Mouse (Mus musculus): ENCODE data around the gene Tesk2. TPM values are rescaled to one million over a fixed set of nuclear protein-coding genes. Genes with fewer than 3 reads are reported as not detected.
A peak's percentile ranks its signal among the peaks of the same experiment; 100 is the strongest.
"Not testable (repeated sequence)": the region's sequence is repeated elsewhere in the genome, so short reads cannot be mapped to it uniquely, and the experiment has no call there.

The Tesk2 gene
- 1 to 10 TPM; 4.1 to 5.9 (median 4.7) TPM for total RNA-seq (2022)

- DNase-seq (ENCODE audit: low spot score in 2 of 2): peak; percentile 94 to 96
Observed at GRCm38 (mm10) chr4:116720343-116721097, at the start of gene Tesk2. Gene Tesk2, plus strand, starts transcription at chr4:116720948.

- DNase-seq (ENCODE audit: low spot score in 2 of 2): no peak
Observed at GRCm38 (mm10) chr4:116672785-116673184, 48.0 kb upstream of the Tesk2 start.

- not testable (repeated sequence) for DNase-seq (ENCODE audit: low spot score in 2 of 2)
Observed at GRCm38 (mm10) chr4:116674761-116675160, 46.0 kb upstream of the Tesk2 start.

- DNase-seq (ENCODE audit: low spot score in 2 of 2): no peak
Observed at GRCm38 (mm10) chr4:116676027-116676426, 44.7 kb upstream of the Tesk2 start.

GRCm38 (mm10) chr4:116677808-116678207 is 42.9 kb upstream of the Tesk2 start:
- DNase-seq (ENCODE audit: low spot score in 2 of 2): no peak

GRCm38 (mm10) chr4:116679141-116679540 is 41.6 kb upstream of the Tesk2 start:
- DNase-seq (ENCODE audit: low spot score in 2 of 2): no peak

GRCm38 (mm10) chr4:116680521-116680920 is 40.2 kb upstream of the Tesk2 start:
- not testable (repeated sequence) for DNase-seq (ENCODE audit: low spot score in 2 of 2)

GRCm38 (mm10) chr4:116683957-116684356 is 36.8 kb upstream of the Tesk2 start:
- DNase-seq (ENCODE audit: low spot score in 2 of 2): no peak

- DNase-seq (ENCODE audit: low spot score in 2 of 2): no peak
Observed at GRCm38 (mm10) chr4:116684665-116685064, 36.1 kb upstream of the Tesk2 start.

- peak; percentile 86 to 88 for DNase-seq (ENCODE audit: low spot score in 2 of 2)
Observed at GRCm38 (mm10) chr4:116685402-116686061, 35.2 kb upstream of the Tesk2 start, which contains the start of gene Prdx1. Gene Prdx1, plus strand, starts transcription at chr4:116685544.

GRCm38 (mm10) chr4:116687041-116687440 is 33.7 kb upstream of the Tesk2 start:
- DNase-seq (ENCODE audit: low spot score in 2 of 2): no peak

- no peak for DNase-seq (ENCODE audit: low spot score in 2 of 2)
Observed at GRCm38 (mm10) chr4:116689309-116689876, 31.4 kb upstream of the Tesk2 start.

- no peak for DNase-seq (ENCODE audit: low spot score in 2 of 2)
Observed at GRCm38 (mm10) chr4:116692146-116692545, 28.6 kb upstream of the Tesk2 start.

- DNase-seq (ENCODE audit: low spot score in 2 of 2): no peak
Observed at GRCm38 (mm10) chr4:116693785-116694184, 27.0 kb upstream of the Tesk2 start.

GRCm38 (mm10) chr4:116698693-116699342 is 21.9 kb upstream of the Tesk2 start:
- DNase-seq (ENCODE audit: low spot score in 2 of 2): no peak

GRCm38 (mm10) chr4:116700964-116701363 is 19.8 kb upstream of the Tesk2 start:
- no peak for DNase-seq (ENCODE audit: low spot score in 2 of 2)

GRCm38 (mm10) chr4:116703804-116704203 is 16.9 kb upstream of the Tesk2 start:
- DNase-seq (ENCODE audit: low spot score in 2 of 2): peak in 1 of 2 experiments; percentile 47

GRCm38 (mm10) chr4:116707666-116708065 is 13.1 kb upstream of the Tesk2 start:
- DNase-seq (ENCODE audit: low spot score in 2 of 2): peak; percentile 39 to 48

GRCm38 (mm10) chr4:116708201-116708764 is 12.5 kb upstream of the Tesk2 start, which contains the start of the genes Mmachc and Ccdc163:
Gene Mmachc, minus strand, starts transcription at chr4:116708406.
Gene Ccdc163, plus strand, starts transcription at chr4:116708509.
- DNase-seq (ENCODE audit: low spot score in 2 of 2): peak; percentile 96 to 98

GRCm38 (mm10) chr4:116708791-116709390 is 11.9 kb upstream of the Tesk2 start:
- no peak for DNase-seq (ENCODE audit: low spot score in 2 of 2)

- DNase-seq (ENCODE audit: low spot score in 2 of 2): no peak
Observed at GRCm38 (mm10) chr4:116710154-116710553, 10.6 kb upstream of the Tesk2 start.
